Mouse (Mus musculus) erythroblast, embryonic 14.5 days (primary cell): Measurements from ENCODE around the gene Pam16.

Experiments
- GATA1 ChIP-seq: IDR thresholded peaks from 2 replicates; pipeline ENCODE4 v1.6.1; 2012; ENCODE audit warnings: low read length, inconsistent platforms, mixed read lengths
- TAL1 ChIP-seq: IDR thresholded peaks from 3 replicates; pipeline ENCODE4 v1.6.1; 2012; ENCODE audit warnings: low read length, inconsistent platforms, mixed read lengths

- TF ChIP-seq GATA1 (no peak), TAL1 (no peak)
Measured at GRCm38 (mm10) chr16:4586531-4587123, 38.2 kb downstream of the Pam16 start.
